Mouse (Mus musculus) megakaryocyte progenitor cell, adult 5-6 weeks (primary cell): ENCODE measurements around the gene E2f2. TPM values are rescaled to one million over a fixed set of nuclear protein-coding genes. Genes with fewer than 3 reads are reported as not detected.

Source experiments
- ATAC-seq: replicated peaks from 2 replicates; pipeline ENCODE4 v1.8.0; 2016; ENCODE audit warnings: mild to moderate bottlenecking, moderate TSS enrichment, inconsistent platforms; ENCODE audit not compliant: poor library complexity
- total RNA-seq, 2 experiments: library from RNA; stranded (forward) in 1 of 2; stranded (reverse) in 1 of 2; fragments of 157-497, 149-512 nt in 1 of 2; fragments of 200-1000 nt in 1 of 2; gene quantifications; 2 replicates each; pipeline versions ENCODE4 v1.2.3 to v1.2.4; 2015 to 2017

Gene E2f2
- total RNA-seq (2015) (5.6 and 7.5 TPM in 2 replicates), total RNA-seq (2017) (5.9 and 6.1 TPM in 2 replicates)

- ATAC-seq = peak; percentile 63
These were observed at the start of gene E2f2 for GRCm38 (mm10) chr4:136172011-136172541. E2f2 (plus strand) TSS chr4:136172394.

DNA sequence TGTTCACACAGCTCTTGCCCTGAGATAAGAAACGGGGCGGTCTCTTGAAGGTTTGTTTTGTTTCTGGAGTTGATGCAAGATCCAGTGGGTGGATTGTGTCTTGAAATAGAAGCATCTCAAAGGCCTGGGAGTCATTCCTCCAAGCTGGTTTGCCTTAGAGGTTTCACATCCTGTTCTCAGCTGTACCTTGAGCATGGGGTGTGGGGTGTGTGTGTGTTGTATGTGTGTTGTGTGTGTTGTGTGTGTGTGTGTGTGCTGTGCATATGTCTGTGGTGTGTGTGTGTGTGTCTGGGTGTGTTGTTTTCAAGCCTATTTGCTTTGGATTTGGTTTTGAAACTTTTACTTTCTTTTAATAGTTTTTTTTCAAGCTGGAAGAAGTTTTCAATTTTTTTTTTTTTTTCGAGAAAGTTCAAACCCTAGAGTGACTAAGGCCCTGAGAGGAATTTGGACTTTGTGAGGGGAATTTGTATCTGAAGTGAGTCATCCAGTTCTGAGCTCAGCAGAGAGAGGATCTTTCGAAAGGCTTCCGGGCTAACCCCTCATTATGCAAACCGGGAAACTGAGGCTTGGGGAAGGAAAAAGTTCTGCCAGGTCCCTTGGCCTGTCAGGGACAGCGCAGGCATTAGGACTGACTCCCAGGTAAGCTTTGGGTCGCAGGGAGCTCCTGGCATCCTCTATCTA lies 48.9 kb upstream of the E2f2 start:
- ATAC-seq = peak; percentile 37; the same call in 1 of the 2 replicates

DNA sequence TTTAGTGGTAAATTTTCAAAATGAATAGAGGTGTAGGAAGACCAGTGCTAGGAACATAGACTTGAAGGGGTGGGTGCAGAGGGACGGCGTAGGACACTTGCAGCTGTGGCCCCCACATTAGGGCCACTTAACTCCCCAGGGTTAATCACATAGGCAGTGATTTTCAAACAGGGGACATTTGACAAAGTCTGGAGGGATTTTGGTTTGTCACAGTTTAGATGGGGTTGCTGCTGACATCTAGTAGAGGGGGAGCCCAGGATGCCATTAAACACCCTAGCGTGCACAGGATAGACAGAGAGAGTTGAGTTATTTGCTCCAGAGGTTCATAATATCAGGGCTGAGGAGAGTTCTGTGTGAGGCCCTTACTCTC lies 48.4 kb upstream of the E2f2 start:
- no peak for ATAC-seq

DNA sequence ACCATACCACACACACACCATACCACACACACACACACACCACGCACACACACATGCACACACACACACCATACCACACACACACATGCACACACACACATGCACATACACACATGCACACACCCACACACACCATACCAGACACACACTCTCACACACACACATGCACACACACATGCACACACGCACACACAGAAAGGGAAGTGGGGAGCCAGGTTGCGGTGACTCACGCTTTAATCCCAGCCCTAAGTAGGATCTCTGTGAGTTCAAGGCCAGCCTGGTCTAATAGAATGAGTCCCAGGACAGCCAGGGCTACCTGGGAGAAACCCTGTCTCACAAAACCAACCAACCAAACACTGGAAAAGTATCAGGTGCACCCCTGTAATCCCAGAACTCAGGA lies 47.6 kb upstream of the E2f2 start:
- ATAC-seq = no peak

- ATAC-seq = no peak
These were observed 46.7 kb upstream of the E2f2 start for GRCm38 (mm10) chr4:136125458-136125857.

- ATAC-seq = no peak
These were observed 46.2 kb upstream of the E2f2 start for GRCm38 (mm10) chr4:136126019-136126418.

- ATAC-seq = no peak
These were observed 44.5 kb upstream of the E2f2 start for GRCm38 (mm10) chr4:136127670-136128069.

GRCm38 (mm10) chr4:136129842-136130241 lies 42.4 kb upstream of the E2f2 start:
- ATAC-seq = no peak

DNA sequence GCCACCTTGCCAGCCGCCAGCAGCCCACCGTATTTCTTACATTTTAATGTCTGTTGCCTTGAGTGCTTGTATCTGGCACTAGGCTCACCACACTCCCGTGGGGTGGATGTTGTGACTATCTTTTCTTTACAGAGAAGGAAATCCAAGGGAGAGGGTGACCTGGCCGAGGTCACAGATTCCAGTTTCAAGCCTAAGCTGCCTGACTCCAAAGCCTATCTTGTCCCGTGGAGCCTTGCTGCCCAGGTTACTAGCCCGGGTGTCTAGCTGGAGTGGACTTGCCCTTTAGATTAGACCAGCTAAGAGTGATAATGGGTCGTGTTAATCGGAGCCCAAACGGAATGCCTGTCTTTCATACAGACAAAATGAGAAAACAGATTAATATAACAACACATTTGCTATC lies 38.4 kb upstream of the E2f2 start:
- no peak for ATAC-seq

DNA sequence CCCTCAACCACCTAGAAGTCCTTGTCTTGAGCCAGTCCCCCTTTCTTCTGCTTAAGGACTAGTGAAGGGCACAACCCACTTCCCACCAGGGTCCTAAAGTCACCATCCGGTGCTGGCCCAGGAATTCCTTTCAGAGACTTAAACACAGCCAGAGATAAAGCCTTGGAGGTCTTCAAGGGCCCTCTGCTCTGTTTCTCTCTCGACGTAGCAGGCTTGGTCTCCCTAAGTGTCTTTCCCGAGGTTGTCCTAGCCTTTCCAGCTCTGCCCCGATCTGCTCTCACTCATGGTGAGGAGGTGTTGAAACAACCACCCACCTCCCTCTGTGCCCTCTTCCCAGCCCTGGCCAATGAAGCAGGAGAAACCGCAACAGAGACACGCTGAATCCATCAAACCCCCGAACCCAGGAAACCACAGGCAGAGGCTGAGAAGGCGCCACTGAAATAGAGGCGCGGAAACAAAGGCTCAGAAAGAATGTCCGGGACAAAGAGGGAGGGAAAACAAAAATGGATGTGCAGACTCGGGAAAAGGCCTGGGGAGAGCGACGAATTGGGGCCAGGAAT lies 37.7 kb upstream of the E2f2 start:
- ATAC-seq = no peak

GRCm38 (mm10) chr4:136134978-136135873 lies 37.0 kb upstream of the E2f2 start:
- no peak for ATAC-seq

- no peak for ATAC-seq
These were observed 36.1 kb upstream of the E2f2 start for GRCm38 (mm10) chr4:136135874-136136728.

GRCm38 (mm10) chr4:136139326-136140110 lies 32.7 kb upstream of the E2f2 start:
- ATAC-seq = no peak

DNA sequence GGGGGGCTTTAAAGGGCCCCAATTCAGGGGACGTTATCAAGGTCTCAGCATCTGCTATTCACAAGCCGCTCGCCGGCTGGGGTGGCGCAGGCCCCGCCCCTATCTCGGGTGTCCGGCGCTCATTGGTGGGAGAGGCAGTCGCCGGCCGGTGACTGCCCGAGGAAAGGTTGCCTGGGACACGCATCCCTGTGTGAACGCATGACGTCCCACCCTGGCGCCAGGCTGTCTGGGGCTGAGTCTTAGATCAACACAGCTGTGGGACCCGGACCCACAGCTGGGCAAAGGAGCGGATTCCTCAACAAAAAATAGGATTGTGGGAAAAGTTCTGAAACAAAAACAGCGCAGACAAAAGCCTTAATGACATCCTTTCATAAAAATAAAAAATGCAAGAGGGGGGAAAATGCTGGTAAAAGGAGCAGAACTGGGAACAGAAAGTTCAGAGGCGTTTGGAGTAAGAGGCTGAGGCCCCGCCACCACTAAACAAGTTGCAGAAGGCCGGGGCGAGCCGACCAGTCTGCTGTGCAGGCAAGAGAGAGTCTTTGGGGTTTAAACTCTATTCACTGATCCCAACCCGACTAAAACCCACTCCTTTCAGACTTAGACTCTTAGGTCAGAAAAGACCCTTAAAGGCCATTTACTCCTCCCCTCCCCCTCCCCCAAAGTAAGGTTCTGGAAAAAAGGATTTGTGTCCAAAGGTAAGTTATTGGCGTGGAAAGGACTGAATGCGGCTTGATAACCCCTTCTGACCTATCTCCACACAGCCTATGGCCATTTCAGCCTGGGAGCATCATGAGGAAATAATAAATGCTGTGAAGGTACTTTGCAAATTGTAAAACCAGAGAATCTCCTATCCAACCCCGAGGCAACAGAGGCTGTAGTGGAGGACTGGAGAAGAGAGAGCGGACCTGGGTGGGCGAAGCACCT lies 31.6 kb upstream of the E2f2 start:
- ATAC-seq = peak; percentile 68

- ATAC-seq = no peak
These were observed 29.7 kb upstream of the E2f2 start for GRCm38 (mm10) chr4:136142267-136143192.

- peak; percentile 64 for ATAC-seq
These were observed 28.8 kb upstream of the E2f2 start, which contains the start of gene Id3 for GRCm38 (mm10) chr4:136143193-136143976. Id3 (plus strand) TSS chr4:136143497.
